Mouse (Mus musculus) heart, adult 8-10 months (tissue): ENCODE data around the gene Prss30. TPM values are rescaled to one million over a fixed set of nuclear protein-coding genes. Genes with fewer than 3 reads are reported as not detected.

Source experiments
- microRNA-seq: library from miRNA; unstranded; fragments of <30 nt; microRNA quantifications from one replicate; pipeline ENCODE4 v1.2.0, GENCODE M21; 2022
- total RNA-seq, 4 experiments: library from RNA; stranded (reverse); gene quantifications; 2 replicates each; pipeline ENCODE4 v1.2.4; 2022

Prss30 gene
- total RNA-seq, 4 experiments from 2014 or later = not detected

Small RNA genes lying within 50 kb of the gene (microRNA-seq; reads per million reads assigned to microRNA genes)
- not detected for gene Gm27700

Other genes starting within 250 kb of the Prss30 start
- 10 to 100 TPM; 22.4 to 29.0 (median 26.4) TPM for gene Paqr4, start 239.7 kb downstream of the Prss30 start, total RNA-seq
- gene Kremen2, start 234.7 kb downstream of the Prss30 start, total RNA-seq = under 1 TPM in 1 of 4 experiments, not detected in 3; 0.26 TPM
- gene Flywch1, start 209.0 kb downstream of the Prss30 start, total RNA-seq = 10 to 100 TPM; 40.8 to 42.0 (median 40.9) TPM
- 1 to 10 TPM in 1 of 4 experiments, under 1 TPM in 2, not detected in 1; 0.41 to 1.2 (median 0.87) TPM for gene Flywch2, start 194.5 kb downstream of the Prss30 start, total RNA-seq
- 100 to 1,000 TPM; 151 to 179 (median 164) TPM for gene Srrm2, start 190.0 kb downstream of the Prss30 start, total RNA-seq
- gene Elob, start 151.4 kb downstream of the Prss30 start, total RNA-seq = 100 to 1,000 TPM; 321 to 411 (median 362) TPM
- gene Prss33, start 144.5 kb downstream of the Prss30 start, total RNA-seq = not detected
- gene Prss32, start 136.7 kb downstream of the Prss30 start, total RNA-seq = not detected
- under 1 TPM in 2 of 4 experiments, not detected in 2; 0.14 to 0.16 TPM for gene Prss41, start 136.4 kb downstream of the Prss30 start, total RNA-seq
- not detected for gene Prss21, start 112.5 kb downstream of the Prss30 start, total RNA-seq
- gene Dcpp1, start 99.7 kb downstream of the Prss30 start, total RNA-seq = not detected
- gene Dcpp2, start 99.7 kb downstream of the Prss30 start, total RNA-seq = not detected
- gene Dcpp3, start 63.1 kb downstream of the Prss30 start, total RNA-seq = not detected
- not detected for gene Sbp, start 38.9 kb downstream of the Prss30 start, total RNA-seq
- gene Sbpl, start 25.3 kb downstream of the Prss30 start, total RNA-seq = not detected
- gene Prss22, start 17.5 kb upstream of the Prss30 start, total RNA-seq = not detected
- gene Prss27, start 57.6 kb upstream of the Prss30 start, total RNA-seq = not detected
- gene Kctd5, start 92.9 kb upstream of the Prss30 start, total RNA-seq = 1 to 10 TPM; 6.8 to 8.6 (median 7.9) TPM
- 10 to 100 TPM; 38.3 to 46.0 (median 45.0) TPM for gene Pdpk1, start 170.4 kb upstream of the Prss30 start, total RNA-seq
- gene Amdhd2, start 183.2 kb upstream of the Prss30 start, total RNA-seq = 10 to 100 TPM in 3 of 4 experiments, 1 to 10 TPM in 1; 9.4 to 12.4 (median 10.8) TPM
- gene Atp6v0c, start 189.1 kb upstream of the Prss30 start, total RNA-seq = 100 to 1,000 TPM; 224 to 240 (median 231) TPM
- 10 to 100 TPM; 11.5 to 14.5 (median 12.6) TPM for gene Tbc1d24, start 225.0 kb upstream of the Prss30 start, total RNA-seq
- 1 to 10 TPM in 2 of 4 experiments, under 1 TPM in 2; 0.66 to 1.5 (median 0.89) TPM for gene Ntn3, start 229.0 kb upstream of the Prss30 start, total RNA-seq
- 1 to 10 TPM; 1.7 to 2.9 (median 2.5) TPM for gene Tedc2, start 240.3 kb upstream of the Prss30 start, total RNA-seq